Mouse (Mus musculus): ENCODE measurements around the gene Btbd11.

The Btbd11 gene

GRCm38 (mm10) chr10:85522220-85522760 lies 135.7 kb downstream of the Btbd11 start:
- DNase-seq (ENCODE audit: low read depth, low spot score), result no peak

- DNase-seq (ENCODE audit: low read depth, low spot score), result peak; percentile 63
These were observed 138.8 kb downstream of the Btbd11 start for GRCm38 (mm10) chr10:85525267-85526015.

- peak; percentile 40 for DNase-seq (ENCODE audit: low read depth, low spot score)
These were observed 140.0 kb downstream of the Btbd11 start for GRCm38 (mm10) chr10:85526657-85527056.

- peak; percentile 54 for DNase-seq (ENCODE audit: low read depth, low spot score)
These were observed 141.1 kb downstream of the Btbd11 start for GRCm38 (mm10) chr10:85527722-85528121.

GRCm38 (mm10) chr10:85533192-85533710 lies 146.6 kb downstream of the Btbd11 start:
- no peak for DNase-seq (ENCODE audit: low read depth, low spot score)

GRCm38 (mm10) chr10:85538051-85538753 lies 151.6 kb downstream of the Btbd11 start:
- DNase-seq (ENCODE audit: low read depth, low spot score), result peak; percentile 70

GRCm38 (mm10) chr10:85539510-85540120 lies 153.0 kb downstream of the Btbd11 start:
- peak; percentile 100 for DNase-seq (ENCODE audit: low read depth, low spot score)

GRCm38 (mm10) chr10:85540311-85541093 lies 153.9 kb downstream of the Btbd11 start:
- peak; percentile 32 for DNase-seq (ENCODE audit: low read depth, low spot score)

- DNase-seq (ENCODE audit: low read depth, low spot score), result peak; percentile 65
These were observed 154.9 kb downstream of the Btbd11 start for GRCm38 (mm10) chr10:85541481-85541880.

GRCm38 (mm10) chr10:85541892-85542630 lies 155.4 kb downstream of the Btbd11 start:
- DNase-seq (ENCODE audit: low read depth, low spot score), result peak; percentile 58

- DNase-seq (ENCODE audit: low read depth, low spot score), result peak; percentile 87
These were observed 156.7 kb downstream of the Btbd11 start for GRCm38 (mm10) chr10:85543281-85543680.

GRCm38 (mm10) chr10:85544991-85545390 lies 158.4 kb downstream of the Btbd11 start:
- DNase-seq (ENCODE audit: low read depth, low spot score), result peak; percentile 69

- DNase-seq (ENCODE audit: low read depth, low spot score), result peak; percentile 72
These were observed 168.6 kb downstream of the Btbd11 start for GRCm38 (mm10) chr10:85555193-85555592.

GRCm38 (mm10) chr10:85561418-85561817 lies 174.8 kb downstream of the Btbd11 start:
- peak; percentile 63 for DNase-seq (ENCODE audit: low read depth, low spot score)

- DNase-seq (ENCODE audit: low read depth, low spot score), result peak; percentile 37
These were observed 184.8 kb downstream of the Btbd11 start for GRCm38 (mm10) chr10:85571456-85571855.

GRCm38 (mm10) chr10:85572571-85572970 lies 186.0 kb downstream of the Btbd11 start:
- no peak for DNase-seq (ENCODE audit: low read depth, low spot score)

GRCm38 (mm10) chr10:85577891-85578420 lies 191.3 kb downstream of the Btbd11 start:
- DNase-seq (ENCODE audit: low read depth, low spot score), result peak; percentile 64

- DNase-seq (ENCODE audit: low read depth, low spot score), result no peak
These were observed 192.2 kb downstream of the Btbd11 start for GRCm38 (mm10) chr10:85578571-85579465.

GRCm38 (mm10) chr10:85587758-85588157 lies 201.1 kb downstream of the Btbd11 start:
- DNase-seq (ENCODE audit: low read depth, low spot score), result no peak

Measured in R1 (cell line).